Mouse (Mus musculus): ENCODE measurements at regions not wholly inside any gene's neighbourhood (a gene's known extent, or its start where the extent isn't known, plus 50 kb on each side); places are given as distances from the start of the nearest gene placed in this dataset.

- TF ChIP-seq CTCF (IDR thresholded peaks at IDR 0.05; ENCODE audit: low read depth), result no peak
- no peak for TF ChIP-seq EP300 (IDR thresholded peaks at IDR 0.05; ENCODE audit: low read depth)
Measured at GRCm38 (mm10) chr4:153082166-153082565, 400.4 kb downstream of the Ajap1 start.

Measured in heart, postnatal 0 days (tissue).